Mouse (Mus musculus): ENCODE measurements around the gene Tnr. TPM values are rescaled to one million over a fixed set of nuclear protein-coding genes. Genes with fewer than 3 reads are reported as not detected.

Gene Tnr
- total RNA-seq, 2 experiments from 2014 or later = not detected

DNA sequence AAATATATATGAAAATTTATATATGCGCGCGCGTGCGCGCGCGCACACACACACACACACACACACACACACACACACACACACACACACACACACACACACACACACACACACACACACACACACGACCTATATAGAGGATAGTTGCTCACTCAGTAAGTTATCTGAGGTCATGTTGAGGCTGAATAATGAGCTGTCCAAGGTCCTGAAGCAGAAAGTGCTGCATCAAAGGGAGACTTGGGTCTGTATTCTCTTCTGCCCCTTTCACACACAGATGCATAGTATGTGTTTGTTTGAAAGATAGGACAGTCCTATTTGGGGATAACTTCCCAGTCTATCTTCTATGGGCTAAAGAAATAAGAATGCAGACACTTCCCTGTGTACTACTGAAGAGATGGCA lies 178.5 kb downstream of the Tnr start:
- peak; percentile 76 for ATAC-seq (replicated peaks; ENCODE audit: poor library complexity)

DNA sequence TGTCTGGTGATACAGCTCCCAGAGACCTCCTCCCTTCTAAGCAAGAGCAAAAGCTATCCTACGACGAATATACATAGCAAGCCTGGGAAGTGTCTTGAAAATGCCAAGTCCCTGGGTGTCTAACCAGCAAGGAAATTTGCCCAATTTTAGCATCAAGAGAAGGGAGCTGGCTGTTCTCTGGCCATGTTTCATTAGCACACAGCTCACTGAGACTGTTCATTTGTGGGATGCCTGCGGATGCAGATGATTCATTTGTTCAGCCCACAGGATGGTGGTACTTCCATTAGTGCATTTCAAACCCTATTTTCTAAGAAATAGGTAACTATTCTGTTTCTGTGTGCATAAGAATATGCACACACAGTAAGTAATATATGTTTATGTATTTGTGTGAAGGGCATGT lies 181.4 kb downstream of the Tnr start:
- ATAC-seq (replicated peaks; ENCODE audit: poor library complexity) = no peak

DNA sequence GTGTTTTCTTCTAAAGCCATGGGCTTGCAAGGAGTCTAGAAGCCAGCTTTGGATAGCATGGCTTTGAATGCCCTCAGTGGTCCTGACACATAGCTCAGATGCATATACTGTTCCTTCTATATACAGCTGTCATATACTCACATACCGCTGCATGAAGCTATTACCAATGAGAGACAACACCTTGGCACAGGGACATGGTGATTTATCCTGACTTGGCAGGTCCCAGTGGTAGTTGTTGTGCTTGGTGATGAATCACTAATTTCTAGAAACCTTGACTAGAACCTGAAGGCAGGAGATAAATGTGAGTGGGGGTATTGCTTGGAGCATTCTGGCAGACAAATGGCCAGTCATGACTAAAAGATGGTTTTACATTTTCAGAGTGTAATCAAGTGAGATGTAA lies 192.7 kb downstream of the Tnr start:
- ATAC-seq (replicated peaks; ENCODE audit: poor library complexity) = no peak

DNA sequence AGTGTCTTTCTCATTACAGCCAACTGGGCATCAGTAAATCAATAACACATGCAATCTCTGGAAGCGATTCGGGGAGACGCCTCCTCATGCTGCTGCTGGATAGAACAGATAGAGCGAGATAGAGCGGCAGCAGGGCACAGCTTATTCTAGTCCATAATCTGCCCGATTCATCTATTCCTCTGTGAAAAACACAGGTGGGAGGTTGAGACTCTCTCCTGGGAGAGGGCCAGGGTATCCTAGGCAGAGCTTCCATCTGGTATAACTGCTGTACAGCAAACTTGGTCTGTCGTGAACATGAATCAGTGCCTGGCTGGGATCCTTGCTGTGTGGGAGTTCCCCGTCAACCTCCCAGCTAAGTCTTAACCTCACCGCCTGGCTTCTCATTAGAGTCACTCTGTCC lies 193.4 kb downstream of the Tnr start:
- ATAC-seq (replicated peaks; ENCODE audit: poor library complexity) = no peak

DNA sequence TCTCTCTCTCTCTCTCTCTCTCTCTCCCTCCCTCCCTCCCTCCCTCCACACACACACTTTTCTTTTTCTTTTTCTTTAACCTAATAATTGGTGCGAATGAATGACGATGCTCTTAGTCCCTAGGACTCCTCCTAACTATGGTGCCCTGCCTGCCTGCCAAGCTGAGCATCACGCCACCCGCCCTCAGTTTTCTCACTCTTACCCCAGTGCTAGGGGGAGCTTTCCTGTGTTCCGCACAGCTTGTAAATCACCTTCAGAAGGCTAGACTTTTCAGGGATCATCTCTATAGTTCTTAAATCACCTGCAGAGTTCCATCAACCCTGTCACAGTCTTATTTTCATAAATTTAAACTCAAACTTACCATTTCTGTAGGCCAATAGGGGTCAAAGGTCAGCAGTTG lies 200.2 kb downstream of the Tnr start:
- ATAC-seq (replicated peaks; ENCODE audit: poor library complexity) = no peak

DNA sequence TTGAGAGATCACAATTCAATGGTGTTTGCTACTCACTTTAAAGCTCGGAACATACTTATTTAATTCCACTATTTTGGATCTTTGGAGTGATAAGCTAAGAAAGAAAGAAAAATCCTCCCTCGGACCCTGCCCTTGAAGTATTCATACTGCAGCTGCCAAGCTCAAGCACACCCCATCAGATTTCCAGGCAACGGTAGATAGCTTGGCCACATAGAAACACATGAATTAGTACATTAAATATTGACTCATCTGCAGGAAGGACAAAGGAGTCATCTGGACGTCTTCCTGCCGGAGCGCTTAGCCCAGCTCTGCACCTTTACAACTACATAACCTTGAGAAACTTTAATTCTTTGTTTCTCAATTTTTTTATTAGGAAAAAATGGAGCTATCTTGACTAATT lies 205.7 kb downstream of the Tnr start:
- ATAC-seq (replicated peaks; ENCODE audit: poor library complexity) = no peak

DNA sequence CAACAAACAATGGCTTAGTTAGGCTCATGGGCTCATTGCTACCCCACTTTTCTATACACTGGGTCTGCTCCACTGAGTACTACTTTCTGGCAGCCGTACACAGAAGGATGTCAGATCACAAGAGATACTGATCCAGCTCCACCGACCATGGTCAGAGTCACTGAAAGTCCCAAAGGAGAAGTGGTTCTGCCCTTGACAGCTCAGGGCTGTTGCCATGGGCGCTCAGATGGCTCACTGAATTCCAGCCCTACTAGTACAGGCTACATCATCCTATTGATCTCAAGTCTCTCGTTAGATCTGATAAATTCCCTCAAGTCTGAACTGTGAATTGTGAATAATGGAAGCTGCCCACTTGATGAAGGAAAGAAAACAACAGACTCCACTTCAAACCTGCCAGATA lies 207.3 kb downstream of the Tnr start:
- no peak for ATAC-seq (replicated peaks; ENCODE audit: poor library complexity)

DNA sequence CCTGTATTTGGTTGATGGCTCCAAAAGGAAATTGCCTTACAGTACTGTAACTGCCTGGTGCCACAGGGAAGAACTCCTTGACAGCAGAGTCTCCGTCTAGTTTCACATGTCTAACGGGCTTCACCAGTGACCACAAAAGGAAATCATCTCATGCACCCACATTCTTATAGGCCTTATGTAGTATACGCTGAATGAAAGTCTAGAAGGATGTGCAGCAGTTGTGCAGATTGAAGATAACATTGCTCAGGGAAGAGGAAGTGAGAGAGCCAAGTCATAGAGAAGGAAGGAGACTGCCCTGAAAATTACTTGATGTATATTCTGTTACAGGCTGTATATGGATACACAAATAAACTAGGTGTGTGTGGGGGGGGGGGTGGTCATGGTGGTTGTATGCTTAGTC lies 211.5 kb downstream of the Tnr start:
- peak; percentile 96 for ATAC-seq (replicated peaks; ENCODE audit: poor library complexity)

DNA sequence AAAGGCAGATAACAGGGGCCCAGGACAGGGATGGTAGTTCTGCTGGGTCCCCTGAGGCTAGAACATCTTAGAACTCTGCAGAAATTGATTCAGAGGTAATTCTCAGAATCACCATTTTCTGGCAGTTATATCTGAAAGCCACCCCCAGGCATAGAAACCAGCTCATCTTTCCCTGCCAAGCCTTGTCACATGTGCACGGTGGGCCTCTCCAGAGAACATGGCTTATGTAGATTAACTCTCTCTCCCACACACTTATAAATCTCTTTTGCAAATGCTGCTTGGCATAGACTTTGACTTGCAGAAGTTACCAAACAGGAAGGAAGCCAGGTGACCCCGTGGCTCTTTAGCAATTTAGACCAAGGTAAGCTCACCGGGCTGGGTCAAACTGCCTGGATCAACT lies 215.9 kb downstream of the Tnr start:
- ATAC-seq (replicated peaks; ENCODE audit: poor library complexity) = no peak

DNA sequence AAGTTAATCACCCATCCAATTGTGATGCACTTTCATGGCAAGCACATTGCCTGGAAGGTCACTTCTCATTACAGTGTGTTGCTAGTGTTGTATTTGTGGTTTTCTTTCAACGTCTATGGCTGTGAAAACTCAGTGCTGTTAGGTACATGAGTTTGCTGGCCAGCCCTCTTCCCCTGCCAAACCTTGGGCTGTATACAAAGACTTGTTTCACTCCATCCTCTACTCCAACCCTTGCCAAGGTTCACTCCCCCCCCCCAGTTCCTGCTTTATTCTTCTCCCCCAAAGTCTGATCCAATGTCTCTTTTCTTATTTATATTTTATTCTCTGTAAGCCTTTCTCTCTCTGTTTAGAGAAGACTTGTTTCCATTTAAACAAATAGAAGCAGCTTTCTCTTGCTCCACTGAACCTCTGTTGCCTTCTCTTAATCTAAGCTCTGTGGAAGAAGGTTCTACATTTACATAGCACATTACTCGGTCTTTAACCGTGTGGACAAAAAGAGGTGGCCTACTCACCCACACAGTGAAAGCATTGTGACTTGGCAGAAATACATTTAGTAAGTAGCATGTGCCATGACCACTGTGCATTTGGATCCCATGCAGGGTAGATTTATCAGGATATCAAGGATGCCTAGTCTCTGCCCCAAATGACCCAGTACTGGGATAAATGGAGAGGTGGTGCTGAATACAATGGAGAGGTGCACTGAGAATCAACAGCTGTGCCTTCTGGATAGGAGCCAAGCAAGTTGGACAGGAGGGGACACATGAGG lies 217.9 kb downstream of the Tnr start:
- ATAC-seq (replicated peaks; ENCODE audit: poor library complexity) = no peak

DNA sequence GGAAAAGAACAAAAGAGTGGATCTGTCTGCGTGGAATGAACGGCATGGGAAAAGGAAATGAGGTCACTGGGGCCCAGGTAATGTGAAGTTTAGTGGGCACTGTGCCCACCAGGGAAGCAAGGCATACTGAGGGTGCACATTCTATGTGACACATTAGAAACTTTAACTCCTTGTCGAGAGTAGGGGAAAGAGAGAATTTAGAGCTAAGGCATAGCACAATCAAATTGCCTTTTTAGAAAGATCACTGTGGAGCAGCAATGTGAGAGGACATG lies 218.4 kb downstream of the Tnr start:
- ATAC-seq (replicated peaks; ENCODE audit: poor library complexity) = no peak

DNA sequence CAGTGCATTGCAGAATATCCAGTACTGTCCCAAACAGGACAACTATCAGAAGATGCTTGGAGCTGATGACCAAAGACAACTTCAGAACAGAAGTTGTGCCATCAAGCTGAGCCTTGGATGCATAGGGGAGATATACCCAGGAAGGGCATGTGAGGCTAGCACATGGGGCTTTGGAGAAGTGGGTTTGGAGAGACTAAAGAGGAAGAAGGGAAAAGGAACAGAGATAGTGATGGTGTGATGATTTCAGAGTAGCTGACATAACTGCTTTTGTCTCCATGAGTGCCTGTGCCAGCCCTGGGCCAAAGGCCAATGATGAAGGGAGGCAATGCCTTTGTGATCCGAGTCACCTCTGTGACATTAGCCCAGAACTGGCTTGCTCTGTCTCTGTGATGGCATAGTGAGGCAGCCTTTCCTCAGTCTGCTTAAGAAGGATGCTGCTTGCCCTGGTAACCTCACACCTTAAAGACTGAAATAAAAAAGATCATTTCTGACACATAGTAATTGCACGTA lies 220.2 kb downstream of the Tnr start:
- ATAC-seq (replicated peaks; ENCODE audit: poor library complexity) = peak; percentile 90

DNA sequence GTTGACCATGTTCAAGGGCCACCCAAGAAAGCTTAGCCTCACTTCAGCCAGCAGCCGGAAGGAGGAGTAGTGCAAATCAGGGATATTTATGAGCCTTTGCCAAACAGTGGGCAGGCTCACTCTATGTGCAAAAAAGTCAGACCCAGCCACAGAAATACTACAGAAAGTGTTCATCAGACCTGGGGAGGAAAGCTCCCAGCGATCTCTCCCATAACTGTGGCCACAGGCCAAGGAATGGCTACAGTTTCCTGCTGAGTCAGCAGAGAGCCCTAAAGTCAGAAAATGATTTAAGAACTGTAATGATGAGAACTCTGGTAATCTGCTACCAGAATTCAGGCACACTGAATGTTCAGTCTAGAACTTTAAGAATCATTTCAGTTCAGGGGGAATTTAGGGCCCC lies 221.7 kb downstream of the Tnr start:
- no peak for ATAC-seq (replicated peaks; ENCODE audit: poor library complexity)

DNA sequence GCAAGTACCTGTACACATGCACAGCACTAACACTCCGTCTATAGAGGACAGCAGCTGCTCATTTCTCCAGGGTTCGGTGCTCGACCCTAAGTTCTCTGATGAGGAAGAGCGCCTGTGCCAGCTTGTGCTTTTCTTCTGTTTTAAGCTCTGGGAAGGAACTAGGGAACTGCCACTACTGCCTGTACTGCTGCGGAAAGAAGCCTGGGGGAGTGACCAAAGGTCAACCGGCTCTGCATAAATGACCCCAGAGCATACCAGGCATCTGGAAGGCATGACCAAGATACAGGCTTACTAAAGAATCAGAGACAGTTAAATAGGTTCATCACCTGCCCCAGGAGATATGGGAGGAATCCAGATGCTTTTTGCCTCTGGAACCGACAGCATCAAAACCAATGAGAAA lies 224.4 kb downstream of the Tnr start:
- no peak for ATAC-seq (replicated peaks; ENCODE audit: poor library complexity)

DNA sequence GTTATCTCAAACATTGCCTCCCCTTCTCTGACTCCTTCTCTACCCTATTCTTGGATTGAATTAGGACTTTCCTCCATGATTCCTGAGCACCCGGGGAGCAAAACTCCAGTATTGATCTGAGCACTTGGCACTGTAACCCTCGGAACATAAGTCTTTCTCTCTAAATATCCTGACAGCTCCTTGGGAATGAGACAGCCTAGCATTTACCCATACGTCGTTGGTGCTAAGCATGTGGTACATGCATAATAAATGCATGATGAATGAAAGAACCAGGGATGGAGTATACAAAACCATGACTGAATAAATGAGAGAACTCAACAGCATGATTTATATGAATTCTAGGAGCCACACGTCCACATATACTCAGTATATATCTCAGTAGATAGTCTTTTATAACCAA lies 226.8 kb downstream of the Tnr start:
- no peak for ATAC-seq (replicated peaks; ENCODE audit: poor library complexity)

DNA sequence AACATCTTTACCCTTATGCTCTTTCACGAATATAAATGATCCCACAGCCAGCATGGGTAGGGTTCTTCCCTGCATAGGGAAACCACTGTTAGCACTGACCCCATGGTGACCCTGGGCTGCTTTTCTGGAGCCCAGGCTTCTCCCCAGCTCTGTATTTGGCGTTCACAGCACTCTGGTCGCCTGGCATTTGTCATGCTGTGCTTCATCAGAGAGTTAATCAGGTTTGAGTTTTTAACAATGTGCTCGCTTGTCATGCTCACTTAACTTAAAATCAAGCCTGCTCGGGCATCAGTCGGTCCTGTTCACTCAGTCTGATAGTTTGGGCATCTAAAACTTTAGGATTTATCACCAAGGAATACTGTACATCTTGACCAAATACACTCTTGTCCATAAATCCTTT lies 227.3 kb downstream of the Tnr start:
- no peak for ATAC-seq (replicated peaks; ENCODE audit: poor library complexity)

DNA sequence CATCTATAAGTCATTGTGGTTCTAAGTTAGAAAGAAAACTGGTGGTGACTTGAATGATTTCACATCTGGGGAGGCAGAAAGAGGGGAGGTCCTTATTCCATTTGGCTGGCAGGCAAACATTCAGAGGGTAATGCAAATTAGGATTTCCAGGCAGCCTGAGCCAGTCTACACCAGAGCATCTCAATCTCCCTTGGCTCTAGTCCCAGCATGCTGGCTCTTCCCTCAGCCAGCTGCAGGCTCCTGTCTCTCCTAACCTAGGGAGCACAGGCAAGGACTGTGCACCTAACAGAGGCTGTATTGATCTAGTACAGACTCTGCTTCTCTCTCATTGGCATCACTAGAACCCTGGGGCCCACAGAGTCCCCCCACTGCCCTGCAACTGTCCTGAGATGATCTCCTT lies 237.4 kb downstream of the Tnr start:
- no peak for ATAC-seq (replicated peaks; ENCODE audit: poor library complexity)

DNA sequence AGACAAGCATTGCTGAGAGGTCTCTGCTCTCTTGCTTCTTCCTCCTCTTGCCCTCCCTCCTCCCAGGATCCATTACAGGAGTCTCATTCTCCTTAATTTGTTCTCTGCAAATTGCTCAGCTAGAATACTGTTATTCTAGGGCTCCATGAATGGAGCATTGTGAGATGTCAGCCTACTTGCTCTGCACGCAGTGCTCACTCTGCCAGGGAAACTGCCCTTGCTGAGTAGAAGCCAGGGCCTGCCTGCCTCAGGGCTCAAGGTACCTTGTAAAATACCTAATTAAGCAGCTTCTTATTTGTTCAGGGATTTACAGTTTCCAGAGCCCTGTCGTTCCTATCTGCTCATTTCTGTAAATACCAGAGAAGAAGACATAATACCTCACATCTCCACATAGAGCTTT lies 240.3 kb downstream of the Tnr start:
- ATAC-seq (replicated peaks; ENCODE audit: poor library complexity) = no peak

DNA sequence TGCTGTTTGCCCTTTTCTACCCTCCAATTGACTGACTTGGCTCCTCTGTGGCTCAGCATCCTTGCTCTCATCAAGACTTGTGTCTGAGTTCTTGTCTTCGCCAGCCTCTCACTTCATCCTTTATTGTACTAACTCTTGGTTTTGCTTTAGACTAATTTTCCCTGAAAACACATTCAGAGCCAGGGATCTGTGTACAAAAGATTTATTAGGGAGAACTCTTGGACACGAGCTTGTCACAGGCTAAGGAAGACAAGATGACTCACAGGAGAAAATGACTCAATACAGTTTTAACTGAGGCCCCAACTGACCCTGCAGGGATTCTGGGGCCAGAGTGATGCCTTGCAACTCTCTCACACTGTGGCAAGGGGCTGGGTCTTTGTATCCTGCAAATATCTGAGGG lies 241.3 kb downstream of the Tnr start:
- no peak for ATAC-seq (replicated peaks; ENCODE audit: poor library complexity)

DNA sequence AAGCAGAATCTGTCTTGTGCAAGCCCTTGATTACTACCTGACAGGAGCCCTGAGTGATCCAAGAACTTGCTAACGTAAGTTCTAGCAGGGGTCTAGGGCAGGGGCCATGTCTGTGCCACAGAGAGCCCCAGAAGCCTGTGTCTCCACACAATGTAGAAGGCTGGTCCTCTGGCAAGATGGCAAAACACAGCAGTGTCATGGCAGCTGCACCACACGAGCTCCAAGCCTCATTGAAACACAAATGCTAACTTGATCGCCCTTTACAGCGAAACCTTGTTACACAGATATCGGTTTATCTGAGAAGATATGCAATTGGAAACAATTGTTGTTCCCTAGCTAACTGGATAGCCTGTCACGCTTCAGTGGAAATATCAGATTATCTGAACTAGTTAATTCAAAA lies 246.4 kb downstream of the Tnr start:
- ATAC-seq (replicated peaks; ENCODE audit: poor library complexity) = no peak

DNA sequence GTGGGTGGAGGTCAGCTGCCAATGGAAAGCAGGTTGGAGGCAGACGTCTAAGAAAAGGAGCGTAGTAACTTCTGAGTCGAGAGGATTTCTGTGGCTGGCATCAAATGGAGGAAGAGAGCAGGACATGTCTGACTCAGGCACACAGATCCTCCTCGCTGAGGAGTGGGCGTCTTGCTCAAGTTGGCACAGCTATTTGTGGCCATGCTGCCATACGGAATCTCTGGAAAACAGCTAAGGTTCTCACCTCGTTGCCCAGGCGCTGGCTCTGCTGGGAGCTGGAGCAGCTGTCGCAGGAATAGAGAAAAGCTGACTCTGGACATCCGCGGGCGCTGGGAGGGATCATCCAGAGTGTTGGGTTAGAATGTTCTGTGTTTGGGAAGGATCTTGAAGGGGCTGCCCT lies 250.1 kb downstream of the Tnr start:
- ATAC-seq (replicated peaks; ENCODE audit: poor library complexity) = no peak

DNA sequence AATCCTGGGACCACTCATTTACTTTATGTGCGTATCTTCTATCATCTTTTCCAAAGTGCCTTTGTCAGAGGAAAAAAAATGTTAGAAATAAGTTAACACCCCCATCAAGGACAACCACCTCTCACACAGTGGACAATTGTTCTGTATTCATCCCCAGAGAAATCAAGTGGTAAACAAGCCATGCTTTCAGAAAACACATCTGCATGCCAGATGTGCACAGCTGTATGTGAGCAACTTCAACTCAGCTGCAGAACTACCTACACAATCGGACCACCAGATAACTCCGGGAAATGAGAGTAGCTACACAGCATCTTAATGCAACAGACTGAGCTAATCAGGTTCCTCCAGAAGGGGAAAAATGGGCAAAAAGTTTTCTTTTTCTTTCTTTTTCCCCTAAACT lies 251.6 kb downstream of the Tnr start:
- ATAC-seq (replicated peaks; ENCODE audit: poor library complexity) = no peak

DNA sequence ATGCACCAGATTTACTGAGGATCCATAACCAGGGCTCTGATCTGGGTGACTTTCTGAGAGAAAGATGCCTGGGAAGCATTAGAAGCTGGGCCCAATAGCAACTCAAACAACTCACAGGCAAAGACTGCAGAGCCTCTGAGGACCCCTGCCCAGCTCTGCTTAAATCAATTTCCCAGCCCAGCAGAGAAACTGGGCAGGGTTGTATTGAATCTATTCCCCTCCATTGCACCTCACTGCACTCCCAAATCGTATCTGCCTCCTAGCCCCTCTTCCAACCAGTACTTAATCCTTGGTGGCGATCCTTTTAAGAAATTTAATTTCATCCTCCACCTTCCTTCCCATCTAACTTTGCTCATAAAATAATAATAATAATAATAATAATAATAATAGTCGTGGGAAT lies 253.5 kb downstream of the Tnr start:
- ATAC-seq (replicated peaks; ENCODE audit: poor library complexity) = no peak

DNA sequence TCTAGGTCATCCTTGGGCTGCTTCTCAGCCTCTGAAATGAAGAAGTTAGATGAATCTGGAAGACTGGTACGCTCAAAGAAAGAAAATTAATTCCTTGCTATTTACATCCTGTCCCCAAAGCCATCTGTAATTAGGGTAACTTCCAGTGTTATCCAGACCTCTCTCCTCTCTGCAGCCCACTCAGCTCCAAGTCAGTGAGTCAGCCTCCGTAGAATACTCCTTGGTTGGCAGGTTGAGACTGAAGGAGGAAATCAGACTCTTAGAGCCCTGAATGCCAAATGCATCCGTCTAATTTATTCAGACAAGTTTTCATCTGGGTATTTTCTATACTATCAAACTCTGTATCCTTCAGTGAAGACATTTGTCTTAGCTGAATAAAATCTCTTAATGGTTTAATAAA lies 255.9 kb downstream of the Tnr start:
- no peak for ATAC-seq (replicated peaks; ENCODE audit: poor library complexity)
